Mouse (Mus musculus) hematopoietic stem cell, adult 5-6 weeks (primary cell): Measurements from ENCODE around the gene Ndrg3. TPM values are rescaled to one million over a fixed set of nuclear protein-coding genes. Genes with fewer than 3 reads are reported as not detected.

Experiments used
- ATAC-seq, 2 experiments: fragments of 125-278 bp in 1 of 2; replicated peaks in 1 of 2; 2 replicates each; pipeline ENCODE4 v1.8.0; 2016 to 2017; ENCODE audit warnings: inconsistent platforms in 2 of 2, mild to moderate bottlenecking in 2 of 2, moderate number of reproducible peaks in 2 of 2, low read depth in 1 of 2, moderate TSS enrichment in 1 of 2; ENCODE audit not compliant: low FRiP score in 2 of 2, poor library complexity in 2 of 2, severe bottlenecking in 2 of 2, insufficient read depth in 1 of 2, low TSS enrichment in 1 of 2
- total RNA-seq: library from RNA; stranded (forward); fragments of 172-1452, 232-1000 nt; gene quantifications from 2 replicates; pipeline ENCODE4 v1.2.3, GENCODE M21; 2017

Gene Ndrg3
- total RNA-seq, 1 experiment from 2014 or later, result 33.1 TPM

DNA sequence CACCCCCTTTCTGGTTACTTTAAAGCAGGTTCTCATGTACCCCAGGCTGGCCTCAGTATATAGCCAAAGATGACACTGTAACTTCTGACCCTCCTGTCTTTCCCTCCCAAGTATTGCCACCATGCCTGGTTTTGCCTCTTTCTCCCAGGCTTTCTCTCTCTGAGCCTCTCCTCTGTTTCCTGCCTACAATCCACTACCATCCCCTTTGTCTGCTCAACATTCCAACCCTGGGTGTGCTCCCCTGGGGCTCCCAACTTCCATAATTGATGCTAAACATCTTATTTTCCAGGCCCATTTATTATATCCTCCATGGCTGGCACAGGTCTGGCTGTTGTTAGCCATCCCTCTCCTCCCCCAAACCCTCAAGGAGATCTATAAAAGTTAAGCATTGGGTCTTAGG, 16.7 kb upstream of the Ndrg3 start:
- no peak for ATAC-seq

- no peak for ATAC-seq
These were observed 15.4 kb upstream of the Ndrg3 start for GRCm38 (mm10) chr2:157007234-157007596.

- peak; percentile 42 to 70 for ATAC-seq
These were observed 14.8 kb upstream of the Ndrg3 start, which contains the start of gene Dsn1 for GRCm38 (mm10) chr2:157006511-157007233. Dsn1 (minus strand) TSS chr2:157007154.

GRCm38 (mm10) chr2:157002321-157002720, 10.5 kb upstream of the Ndrg3 start:
- no peak for ATAC-seq

- ATAC-seq, result no peak
These were observed 6.4 kb upstream of the Ndrg3 start for GRCm38 (mm10) chr2:156998263-156998662.

DNA sequence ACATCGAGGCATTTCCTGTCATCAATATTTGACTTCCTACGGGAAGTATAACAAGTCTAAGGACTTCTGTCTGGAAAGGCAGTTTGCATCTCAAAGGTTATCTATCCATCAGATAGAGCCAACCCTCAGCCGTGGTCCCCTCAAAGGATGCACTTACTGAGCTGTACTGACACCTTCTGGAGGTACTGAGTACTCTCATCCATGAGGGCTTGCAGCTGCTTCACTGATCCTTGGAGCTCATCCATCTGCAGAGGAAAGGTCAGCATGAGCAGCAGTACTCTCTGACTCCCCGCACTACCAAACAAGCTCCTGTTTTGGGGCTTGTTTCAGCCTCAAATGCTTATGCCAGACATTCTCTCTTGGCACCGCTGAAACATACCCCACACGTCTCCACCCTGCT, 4.7 kb upstream of the Ndrg3 start:
- peak in 1 of 2 experiments; percentile 58; a peak in 1 of 4 replicates for ATAC-seq

DNA sequence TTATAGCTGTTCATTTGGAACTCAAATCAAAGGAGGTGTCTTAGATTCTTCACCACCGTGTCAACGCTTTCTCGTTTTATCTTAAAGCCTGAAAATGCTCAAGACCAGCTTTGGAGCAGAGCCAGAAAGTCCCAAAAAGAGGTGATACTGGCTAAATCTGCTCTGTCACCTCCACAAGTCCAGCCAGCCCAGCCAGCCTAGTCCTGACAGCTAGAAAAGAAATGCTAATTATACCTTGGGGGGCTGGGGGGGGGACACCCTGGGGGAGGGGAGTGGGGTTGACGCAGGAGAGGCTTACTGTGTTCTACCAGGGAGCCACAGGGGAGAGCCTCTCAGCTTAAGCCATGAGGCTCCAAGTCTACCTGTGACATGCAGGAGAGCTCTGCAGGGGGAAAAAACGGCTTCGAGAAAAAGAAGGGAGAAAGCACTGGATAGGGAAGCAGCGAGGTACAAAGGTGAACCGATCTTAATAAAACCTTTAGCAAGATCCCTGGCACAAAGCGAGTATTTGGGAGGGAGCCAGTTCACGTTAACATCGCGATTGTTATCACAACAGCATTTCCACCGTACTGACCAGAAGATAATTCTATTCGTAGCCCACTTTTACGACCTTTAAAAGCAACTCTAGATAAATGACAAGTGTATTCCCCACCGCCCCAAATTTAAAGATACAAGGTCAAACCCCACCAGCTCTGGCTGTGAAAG, 977 bp downstream of the Ndrg3 start:
- no peak for ATAC-seq

GRCm38 (mm10) chr2:156987316-156987715, 4.5 kb downstream of the Ndrg3 start:
- ATAC-seq, result no peak

DNA sequence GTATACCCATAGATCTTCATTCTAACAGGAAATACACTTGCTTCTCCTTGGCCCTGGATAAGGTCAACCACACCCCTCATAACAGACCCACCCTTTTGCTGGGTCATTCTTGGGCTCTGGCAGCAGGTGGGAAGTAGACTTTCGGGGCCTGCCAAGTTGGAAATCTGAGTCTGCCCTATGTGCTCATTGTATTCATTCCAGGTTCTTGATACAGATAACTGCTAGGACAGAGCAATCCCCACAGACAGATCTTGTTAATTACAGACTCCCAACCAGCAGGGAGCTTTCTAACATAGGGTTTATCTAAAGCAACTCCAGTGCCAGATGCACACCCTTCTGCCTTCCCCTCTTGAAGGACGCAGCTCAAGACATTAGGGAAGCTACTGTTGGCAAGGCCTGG, 9.0 kb downstream of the Ndrg3 start:
- peak; percentile 4 to 29; a peak in 2 of 4 replicates for ATAC-seq

GRCm38 (mm10) chr2:156981291-156981690, 10.6 kb downstream of the Ndrg3 start:
- ATAC-seq, result no peak

DNA sequence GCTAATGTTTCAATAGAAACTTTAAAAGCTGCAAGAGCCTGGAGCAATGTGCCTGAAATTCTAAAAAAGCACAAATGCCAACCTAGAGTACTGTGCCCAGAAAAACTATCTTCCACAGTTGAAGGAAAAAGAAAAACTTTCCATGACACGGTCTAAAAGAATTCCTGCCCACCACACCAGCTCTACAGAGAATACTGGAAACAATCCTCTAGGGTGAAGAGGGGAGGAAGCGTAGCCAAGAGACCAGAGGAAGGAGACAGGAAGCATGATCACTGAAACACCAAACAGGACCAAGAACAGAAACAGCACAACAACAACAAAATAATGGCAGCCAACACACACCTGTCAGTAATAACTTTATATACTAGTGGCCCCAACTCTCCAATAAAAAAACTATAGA, 11.8 kb downstream of the Ndrg3 start:
- no peak for ATAC-seq

DNA sequence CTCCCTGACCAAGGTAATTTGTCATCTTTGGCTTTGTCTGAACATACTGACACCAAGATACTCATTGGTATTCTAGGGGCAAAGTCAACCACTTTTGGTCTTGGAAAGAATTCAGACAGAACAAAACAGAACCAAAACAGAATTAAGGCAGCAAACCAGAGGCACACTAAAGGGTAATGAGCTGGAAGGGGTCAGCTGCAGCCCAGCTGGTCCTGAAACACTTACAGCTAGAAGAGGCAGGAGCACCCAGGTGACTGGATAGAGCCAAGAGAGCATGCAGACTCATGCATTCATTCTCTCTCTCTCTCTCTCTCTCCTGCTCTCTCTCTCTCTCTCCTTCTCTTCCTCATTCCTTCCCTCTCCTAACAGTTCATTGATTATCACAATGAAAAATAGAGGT, 15.1 kb downstream of the Ndrg3 start:
- no peak for ATAC-seq

GRCm38 (mm10) chr2:156974967-156975366, 16.9 kb downstream of the Ndrg3 start:
- no peak for ATAC-seq

- no peak for ATAC-seq
These were observed 18.3 kb downstream of the Ndrg3 start for GRCm38 (mm10) chr2:156973316-156974100.

DNA sequence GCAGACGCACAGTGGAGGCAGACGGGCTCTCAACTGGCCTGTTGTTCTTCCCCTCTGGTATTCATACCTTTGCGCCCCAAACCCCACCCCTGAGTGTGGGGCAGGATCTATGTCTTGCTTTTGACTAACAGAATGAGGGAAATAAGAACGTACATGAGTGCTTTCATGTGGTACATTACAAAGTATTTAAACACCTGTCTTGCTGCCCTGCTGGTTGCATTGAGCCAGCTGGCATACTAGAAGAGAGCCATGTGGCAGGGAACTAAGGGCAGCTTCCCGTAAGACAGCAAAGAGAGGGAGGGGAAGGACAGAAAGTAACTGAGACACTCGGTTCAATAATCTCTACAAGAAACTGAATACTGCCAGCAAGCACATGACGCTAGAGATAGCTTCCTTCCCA, 21.6 kb downstream of the Ndrg3 start:
- no peak for ATAC-seq

DNA sequence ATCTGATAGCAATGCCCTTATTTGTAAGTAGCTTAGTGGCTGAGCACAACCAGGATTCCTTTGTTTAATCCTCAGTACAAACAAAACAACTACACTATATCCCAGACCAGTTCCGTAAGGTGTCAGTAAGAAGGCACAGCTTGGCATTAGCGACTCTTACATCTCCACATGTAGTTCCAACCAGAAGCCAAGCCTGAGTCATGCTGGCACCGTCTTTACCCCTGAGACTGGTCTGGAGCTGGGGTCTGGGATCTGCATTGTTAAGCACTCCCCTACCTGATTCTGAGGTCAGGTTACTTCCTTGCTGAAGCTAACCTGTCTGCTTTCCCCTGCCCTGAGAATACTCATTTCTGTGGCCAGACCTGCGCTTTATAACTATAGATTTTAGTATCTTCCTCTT, 23.4 kb downstream of the Ndrg3 start:
- no peak for ATAC-seq

DNA sequence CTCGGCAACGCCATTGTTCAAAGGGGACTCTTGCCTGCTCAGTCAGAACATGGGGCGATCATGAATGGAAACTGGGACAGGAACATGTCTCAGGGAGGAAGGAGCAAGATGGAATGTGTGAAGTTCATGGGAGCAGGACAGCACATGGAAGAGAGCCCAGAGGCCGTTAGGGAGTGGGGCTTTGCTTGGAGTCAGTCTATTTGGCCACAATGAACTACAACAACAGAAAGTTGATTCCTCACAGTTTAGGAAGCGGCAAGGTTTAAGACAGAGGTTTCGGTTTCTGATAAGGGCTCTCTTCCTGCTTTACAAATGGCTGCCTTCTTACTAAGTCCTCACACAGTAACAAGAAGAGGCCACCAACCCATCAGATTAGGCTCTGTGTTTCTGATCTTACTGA, 24.5 kb downstream of the Ndrg3 start:
- ATAC-seq, result no peak

DNA sequence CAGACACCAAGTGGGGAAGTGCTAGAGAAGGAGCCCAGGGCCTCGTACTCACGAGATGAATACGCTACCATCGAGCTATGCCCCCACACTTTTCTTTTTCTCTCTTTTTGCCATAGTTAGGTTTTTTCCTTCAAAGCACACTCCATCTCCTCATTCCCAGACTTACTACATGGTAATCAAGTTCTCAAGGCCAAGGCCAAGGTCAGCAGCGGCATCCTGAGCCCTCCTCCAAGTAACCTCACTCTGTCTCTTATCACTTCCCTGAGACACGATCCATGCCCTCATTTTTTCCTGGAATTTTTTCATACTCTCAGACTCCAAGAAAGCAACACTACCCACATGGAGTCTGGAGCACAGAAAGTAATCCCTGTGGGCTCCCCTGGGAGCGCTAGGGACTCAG, 28.0 kb downstream of the Ndrg3 start:
- ATAC-seq, result no peak
